Mouse (Mus musculus) frontal cortex, postnatal 25 days (tissue): ENCODE measurements around the gene Znhit6.
A peak's percentile ranks its signal among the peaks of the same experiment; 100 is the strongest.

Experiments used
- DNase-seq, 2 experiments: peaks; one replicate each; pipeline ENCODE4 v3.0.0; 2022; ENCODE audit warnings: low spot score in 2 of 2

The Znhit6 gene

GRCm38 (mm10) chr3:145575743-145576481, at the start of gene Znhit6:
Znhit6 (plus strand) TSS chr3:145576205.
- peak; percentile 90 to 96 for DNase-seq

- no peak for DNase-seq
These were observed 38.1 kb upstream of the Znhit6 start for GRCm38 (mm10) chr3:145537870-145538269.

GRCm38 (mm10) chr3:145548441-145549415, 27.3 kb upstream of the Znhit6 start:
- DNase-seq = no peak

GRCm38 (mm10) chr3:145550216-145550615, 25.8 kb upstream of the Znhit6 start:
- no peak for DNase-seq

- DNase-seq = no peak
These were observed 21.6 kb upstream of the Znhit6 start for GRCm38 (mm10) chr3:145554388-145554787.

- no peak for DNase-seq
These were observed 19.8 kb upstream of the Znhit6 start for GRCm38 (mm10) chr3:145556206-145556605.

- no peak for DNase-seq
These were observed 16.3 kb upstream of the Znhit6 start for GRCm38 (mm10) chr3:145559675-145560074.

- no peak for DNase-seq
These were observed 15.9 kb upstream of the Znhit6 start for GRCm38 (mm10) chr3:145560117-145560516.

- DNase-seq = no peak
These were observed 1.5 kb upstream of the Znhit6 start for GRCm38 (mm10) chr3:145574468-145574867.

GRCm38 (mm10) chr3:145575340-145575739, 665 bp upstream of the Znhit6 start:
- DNase-seq = no peak

GRCm38 (mm10) chr3:145576482-145576822, 447 bp downstream of the Znhit6 start:
- no peak for DNase-seq

- no peak for DNase-seq
These were observed 871 bp downstream of the Znhit6 start for GRCm38 (mm10) chr3:145576876-145577275.

- no peak for DNase-seq
These were observed 7.0 kb downstream of the Znhit6 start for GRCm38 (mm10) chr3:145583043-145583442.

GRCm38 (mm10) chr3:145583522-145584200, 7.7 kb downstream of the Znhit6 start:
- no peak for DNase-seq

GRCm38 (mm10) chr3:145590562-145590961, 14.6 kb downstream of the Znhit6 start:
- no peak for DNase-seq

GRCm38 (mm10) chr3:145591841-145592542, 16.0 kb downstream of the Znhit6 start:
- no peak for DNase-seq

- DNase-seq = no peak
These were observed 19.3 kb downstream of the Znhit6 start for GRCm38 (mm10) chr3:145595354-145595753.

- no peak for DNase-seq
These were observed 23.1 kb downstream of the Znhit6 start for GRCm38 (mm10) chr3:145599059-145599458.

GRCm38 (mm10) chr3:145600801-145601200, 24.8 kb downstream of the Znhit6 start:
- DNase-seq = no peak

- no peak for DNase-seq
These were observed 25.3 kb downstream of the Znhit6 start for GRCm38 (mm10) chr3:145601345-145601744.

GRCm38 (mm10) chr3:145602410-145603206, 26.6 kb downstream of the Znhit6 start:
- no peak for DNase-seq
